Mouse (Mus musculus) right cerebral cortex, postnatal 25 days (tissue): Measurements from ENCODE around the gene R3hdm4.

Experiments
- DNase-seq: peaks from one replicate; pipeline ENCODE4 v3.0.0; 2022

Gene R3hdm4

DNA sequence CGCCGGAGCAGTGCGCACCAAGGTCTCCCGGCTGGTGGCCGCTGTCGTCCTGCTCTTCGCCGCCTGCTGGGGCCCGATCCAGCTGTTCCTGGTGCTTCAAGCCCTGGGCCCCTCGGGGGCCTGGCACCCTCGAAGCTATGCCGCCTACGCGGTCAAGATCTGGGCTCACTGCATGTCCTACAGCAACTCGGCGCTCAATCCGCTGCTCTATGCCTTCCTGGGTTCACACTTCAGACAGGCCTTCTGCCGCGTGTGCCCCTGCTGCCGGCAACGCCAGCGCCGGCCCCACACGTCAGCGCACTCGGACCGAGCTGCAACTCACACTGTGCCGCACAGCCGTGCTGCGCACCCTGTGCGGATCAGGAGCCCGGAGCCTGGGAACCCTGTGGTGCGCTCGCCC is 564 bp upstream of the R3hdm4 start:
- no peak for DNase-seq

DNA sequence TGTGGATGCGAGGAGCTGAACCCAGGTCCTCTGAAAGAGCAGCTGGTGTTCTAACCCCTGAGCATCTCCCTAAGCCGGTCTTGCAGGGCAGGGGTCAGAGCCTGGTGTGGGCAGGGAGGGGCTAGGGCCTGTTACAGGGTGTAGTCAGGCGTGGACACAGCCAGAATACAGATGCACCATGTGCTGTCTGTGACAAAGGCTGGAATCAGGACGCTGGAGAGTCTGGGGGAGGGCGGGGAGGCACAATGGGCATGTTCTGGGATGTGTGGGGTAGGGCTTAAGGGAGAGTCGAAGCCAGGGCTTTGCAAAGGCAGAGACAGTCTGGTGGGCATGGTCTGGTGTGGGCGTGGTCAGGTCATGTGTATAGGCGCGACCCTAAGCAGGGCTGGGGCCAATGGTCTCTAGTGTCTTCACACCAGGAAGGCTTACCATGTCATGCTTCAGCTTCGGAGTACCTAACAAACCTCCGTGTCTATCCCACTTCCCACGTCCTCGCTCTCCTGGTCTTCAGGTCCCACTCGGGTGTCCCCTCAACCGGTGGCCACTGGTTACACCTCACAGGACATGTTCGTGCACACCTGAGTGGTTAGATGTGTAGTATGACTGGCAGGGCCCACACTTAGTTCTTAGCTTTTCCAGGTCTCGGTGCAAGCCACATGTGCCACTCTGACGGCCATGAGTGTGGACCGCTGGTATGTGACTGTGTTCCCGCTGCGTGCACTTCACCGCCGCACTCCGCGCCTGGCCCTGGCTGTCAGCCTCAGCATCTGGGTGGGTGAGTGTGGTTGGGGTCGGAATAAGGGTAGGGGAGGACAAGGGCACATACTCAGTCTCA is 735 bp downstream of the R3hdm4 start:
- no peak for DNase-seq

DNA sequence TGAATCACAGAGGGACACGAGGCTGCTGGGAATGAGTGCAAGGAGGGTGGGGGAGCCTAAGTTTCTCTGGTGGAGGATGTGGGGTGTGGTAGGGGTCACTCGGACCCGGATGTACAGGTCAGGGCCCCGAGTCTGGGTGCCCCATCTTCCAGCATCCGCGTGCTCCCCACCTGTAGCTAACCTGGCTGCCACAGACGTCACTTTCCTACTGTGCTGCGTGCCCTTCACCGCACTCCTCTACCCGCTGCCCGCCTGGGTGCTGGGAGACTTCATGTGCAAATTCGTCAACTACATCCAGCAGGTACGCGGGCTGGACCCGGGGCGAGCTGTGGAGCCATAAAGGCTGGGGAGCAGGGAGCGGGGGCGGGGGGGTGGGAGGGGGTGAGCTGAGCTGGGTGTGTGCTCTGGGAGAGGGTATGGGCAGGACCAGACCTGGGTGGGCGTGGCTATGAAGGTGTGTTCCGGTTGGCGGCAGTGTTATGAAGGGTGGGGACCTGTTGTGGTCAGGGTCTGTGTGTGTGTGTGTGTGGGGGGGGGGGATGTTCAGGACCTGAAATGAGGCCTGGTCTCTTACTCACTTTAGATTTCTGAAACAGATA is 1.7 kb downstream of the R3hdm4 start:
- no peak for DNase-seq

DNA sequence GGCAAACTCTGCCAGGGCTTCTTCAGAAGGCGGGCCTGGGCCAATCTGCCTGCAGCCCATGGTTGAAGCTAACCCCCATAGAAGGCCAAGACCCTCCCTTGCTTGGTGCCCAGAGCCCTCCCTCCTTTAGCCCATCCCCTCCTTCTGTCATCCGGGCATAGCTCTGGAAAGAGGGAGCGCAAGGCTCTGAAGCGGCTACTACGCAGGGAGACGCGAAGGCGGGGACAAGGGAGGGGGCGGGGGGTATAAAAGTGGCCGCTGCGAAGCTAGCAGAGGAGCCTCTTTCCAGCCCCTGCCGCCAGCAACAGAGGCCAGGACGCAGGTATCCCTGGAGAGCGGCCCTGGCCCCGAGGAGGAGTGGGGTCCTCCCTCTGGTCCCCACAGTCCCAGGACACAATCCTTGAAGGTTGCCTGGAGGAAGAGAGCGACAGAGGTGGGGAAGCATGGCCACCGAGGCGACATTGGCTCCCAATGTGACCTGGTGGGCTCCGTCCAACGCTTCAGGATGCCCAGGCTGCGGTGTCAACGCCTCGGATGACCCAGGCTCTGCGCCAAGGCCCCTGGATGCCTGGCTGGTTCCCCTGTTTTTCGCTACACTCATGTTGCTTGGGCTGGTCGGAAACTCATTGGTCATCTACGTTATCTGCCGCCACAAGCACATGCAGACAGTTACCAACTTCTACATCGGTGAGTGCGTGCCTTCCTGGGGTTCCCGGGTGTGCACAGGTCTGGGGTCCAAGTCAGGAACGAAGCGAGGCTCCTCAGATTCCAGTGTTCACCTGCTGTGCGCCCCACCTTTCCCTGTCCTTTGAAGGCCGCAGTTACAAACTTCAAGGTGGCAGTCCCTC is 2.6 kb downstream of the R3hdm4 start:
- no peak for DNase-seq

DNA sequence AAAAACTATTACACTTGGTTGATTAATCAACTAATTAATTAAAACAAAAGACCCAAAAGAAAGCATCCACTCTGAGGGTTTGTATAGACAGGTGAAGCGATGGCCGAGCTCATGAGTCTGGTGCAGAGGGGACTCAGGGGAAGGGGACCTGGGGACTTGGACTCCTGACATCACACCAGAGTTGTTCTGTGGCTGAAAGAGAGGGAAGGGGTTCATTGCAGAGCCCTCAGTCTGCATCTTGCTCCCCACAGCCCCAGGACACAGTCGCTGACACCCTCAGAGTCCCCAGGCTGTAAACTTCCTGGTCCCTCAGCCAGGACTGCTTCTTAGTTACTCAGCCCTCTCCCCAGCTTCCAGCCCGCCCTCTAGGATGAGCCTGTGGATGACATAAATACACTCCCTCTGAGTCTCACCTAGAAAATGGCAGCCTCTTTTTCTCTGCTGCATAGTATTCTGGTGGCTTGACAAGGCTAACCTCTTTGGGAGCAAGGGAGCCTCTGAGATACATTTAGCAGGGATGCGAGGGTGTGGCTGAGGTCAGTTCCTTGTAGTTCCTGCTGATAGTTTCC is 3.4 kb downstream of the R3hdm4 start:
- DNase-seq, result no peak

DNA sequence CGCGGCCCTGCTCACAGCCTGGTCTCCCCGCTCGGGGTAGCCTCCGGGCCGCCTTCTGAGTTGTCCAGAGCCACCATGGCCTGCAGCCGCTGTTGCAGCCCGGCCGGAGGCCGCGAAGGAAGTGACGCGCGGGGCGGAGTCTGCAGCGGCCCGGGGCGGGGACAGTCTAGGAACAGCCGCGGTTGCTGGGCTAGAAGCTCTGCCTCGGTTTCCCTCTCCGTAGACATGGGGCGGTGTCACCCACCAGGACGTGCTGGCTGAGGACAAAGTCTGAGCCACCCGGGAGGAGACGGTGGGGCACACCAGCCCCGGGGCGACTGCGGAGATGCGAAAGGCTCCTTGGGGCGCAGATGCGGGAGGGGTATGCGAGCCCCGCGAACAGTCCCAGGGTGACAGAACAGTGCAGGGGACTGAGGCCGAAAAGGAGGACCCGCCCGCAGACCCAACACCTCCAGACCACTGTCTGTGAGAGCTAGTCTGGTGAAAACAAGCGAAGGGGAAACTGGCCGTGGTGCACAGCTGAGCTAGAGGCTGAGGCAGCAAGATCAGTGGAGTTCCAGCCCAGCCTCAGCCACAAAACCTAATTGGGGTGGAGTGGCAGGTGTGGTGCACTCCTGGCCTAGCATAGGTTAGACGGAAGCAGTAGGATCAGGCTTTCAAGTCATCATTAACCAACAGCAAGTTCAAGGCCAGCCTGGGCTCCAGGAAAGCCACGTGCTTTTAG is 4.0 kb downstream of the R3hdm4 start, which contains the start of gene Kiss1r:
Gene Kiss1r, plus strand, starts transcription at position 164 of the 724 bp plus-strand sequence.
- peak; percentile 88 for DNase-seq

DNA sequence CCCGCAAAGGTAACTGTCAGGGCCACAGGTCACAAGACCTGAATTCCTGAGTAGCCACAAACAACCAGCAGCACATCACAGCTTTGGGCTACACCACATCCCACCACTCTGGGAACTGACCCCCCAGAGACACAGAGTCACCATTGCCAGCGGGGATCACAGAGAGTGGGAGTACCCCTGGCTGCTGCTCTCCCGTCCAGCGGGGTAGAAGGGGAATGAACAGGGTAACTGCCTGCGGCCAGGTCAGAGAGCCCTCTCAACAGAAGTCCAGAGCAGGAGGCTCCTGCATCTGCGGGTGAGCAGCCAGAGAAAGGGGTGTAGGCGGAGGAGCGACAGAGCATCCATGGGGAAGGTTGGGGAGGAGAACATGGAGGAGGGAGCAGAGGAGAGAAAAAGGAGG is 4.9 kb downstream of the R3hdm4 start:
- DNase-seq, result no peak

DNA sequence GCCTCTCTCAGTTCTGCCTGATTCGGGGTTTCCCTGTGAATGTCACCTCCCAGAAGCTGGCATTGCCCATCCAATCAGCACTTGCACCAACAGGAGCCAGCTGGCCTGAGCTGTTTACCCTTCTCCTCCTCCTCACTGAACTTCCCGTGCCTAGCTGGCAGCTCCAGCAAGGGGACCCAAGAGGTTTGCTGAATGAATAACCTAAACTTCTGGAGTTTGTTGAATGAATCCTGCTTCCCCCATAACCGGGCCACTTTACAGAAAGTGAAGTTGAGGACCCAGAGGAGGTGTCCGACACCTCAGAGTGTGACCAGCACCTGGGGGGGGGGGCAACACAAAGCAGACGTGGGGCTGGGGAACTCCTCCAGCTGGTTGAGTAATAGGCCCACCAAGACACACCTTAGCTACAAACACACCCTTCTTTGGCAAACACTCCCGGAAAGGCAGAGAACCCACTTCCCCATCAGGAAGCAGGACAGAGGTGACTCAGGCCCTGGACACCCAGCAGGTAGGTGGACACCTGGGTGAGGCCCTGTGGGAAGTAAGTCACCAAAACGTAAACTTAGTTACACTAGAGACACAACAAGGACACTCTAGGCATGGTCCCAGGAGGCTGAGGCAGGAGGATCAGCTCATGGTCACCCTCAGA is 5.9 kb downstream of the R3hdm4 start:
- no peak for DNase-seq

DNA sequence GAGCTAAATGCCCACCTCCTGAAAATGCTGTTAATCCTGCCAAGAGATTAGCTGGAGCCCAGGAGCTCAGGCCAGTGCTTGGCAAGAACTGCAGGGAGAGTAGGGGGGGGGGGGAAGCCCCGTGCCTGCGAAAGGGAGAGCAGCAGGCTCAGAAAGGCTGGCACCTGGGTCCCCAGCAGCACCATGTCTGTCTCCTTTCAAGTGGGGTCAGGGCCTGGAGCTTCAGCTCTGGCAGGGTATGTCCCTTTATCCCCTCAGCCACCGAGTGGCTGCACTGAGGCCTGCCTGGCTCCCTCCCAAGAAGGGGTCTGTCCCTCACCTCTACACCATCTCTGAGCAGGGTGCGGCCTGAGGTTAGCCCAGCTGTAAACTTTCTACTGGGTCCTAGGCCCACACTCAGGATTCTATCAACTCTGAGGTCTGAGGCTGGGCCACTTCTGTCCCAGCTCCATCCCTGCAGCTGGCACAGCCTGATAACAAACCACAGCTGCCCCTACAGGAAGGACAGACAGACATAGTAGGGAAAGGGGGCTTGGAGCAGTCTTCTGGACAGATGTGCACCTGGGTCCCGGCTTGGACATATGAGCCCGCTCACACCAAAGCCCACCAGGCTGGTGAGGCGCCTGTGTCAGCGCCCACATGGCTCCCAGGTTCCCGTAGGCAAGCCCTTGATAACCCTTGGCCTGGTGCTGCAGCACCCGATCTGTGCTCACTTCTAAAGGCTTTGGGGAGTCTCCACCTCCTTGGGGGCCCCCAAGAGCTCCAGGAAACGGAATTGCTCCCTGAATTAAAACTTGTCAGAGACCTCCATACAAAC is 6.7 kb downstream of the R3hdm4 start:
- DNase-seq, result no peak

DNA sequence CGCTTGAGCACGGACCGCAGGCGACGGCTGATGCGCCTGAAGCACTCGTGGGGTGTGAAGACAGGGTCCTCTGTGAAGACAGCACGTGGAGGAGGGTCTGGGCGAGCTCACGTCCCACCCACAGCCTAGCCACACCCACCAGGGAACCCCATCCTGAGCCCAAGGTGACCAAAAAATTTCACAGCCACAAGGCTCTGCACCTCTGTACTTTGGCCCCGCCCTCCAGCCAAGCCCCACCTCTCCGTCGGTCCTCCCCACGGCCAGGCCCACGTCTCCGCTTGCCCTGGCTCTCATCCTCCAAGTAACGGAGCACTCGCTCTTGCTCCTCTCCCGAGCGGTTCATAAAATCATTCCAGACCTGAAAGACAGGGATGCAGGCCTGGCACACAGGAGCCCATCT is 8.6 kb downstream of the R3hdm4 start:
- no peak for DNase-seq

DNA sequence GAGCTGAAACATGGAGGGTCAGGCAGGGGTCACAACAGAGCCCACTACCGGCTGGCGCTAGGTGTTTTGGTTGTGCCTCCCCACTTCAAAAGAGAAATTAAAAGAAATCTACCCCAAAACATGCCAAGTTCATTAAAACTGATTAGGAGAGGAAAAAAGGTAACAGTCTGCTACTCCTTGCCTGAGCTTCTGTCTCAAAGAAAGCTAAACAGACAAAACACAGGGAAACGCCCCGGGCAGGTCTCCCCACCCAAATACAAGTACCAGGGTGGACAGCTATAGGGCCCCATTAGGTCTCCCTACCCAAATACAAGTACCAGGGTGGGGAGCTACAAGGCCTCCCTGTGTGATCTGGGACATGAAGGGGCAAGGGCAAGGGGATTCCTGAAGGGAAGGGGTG is 10.5 kb downstream of the R3hdm4 start, which contains the start of gene Gm26602:
Gene Gm26602, plus strand, starts transcription at position 301 of the 400 bp plus-strand sequence.
- DNase-seq, result no peak

DNA sequence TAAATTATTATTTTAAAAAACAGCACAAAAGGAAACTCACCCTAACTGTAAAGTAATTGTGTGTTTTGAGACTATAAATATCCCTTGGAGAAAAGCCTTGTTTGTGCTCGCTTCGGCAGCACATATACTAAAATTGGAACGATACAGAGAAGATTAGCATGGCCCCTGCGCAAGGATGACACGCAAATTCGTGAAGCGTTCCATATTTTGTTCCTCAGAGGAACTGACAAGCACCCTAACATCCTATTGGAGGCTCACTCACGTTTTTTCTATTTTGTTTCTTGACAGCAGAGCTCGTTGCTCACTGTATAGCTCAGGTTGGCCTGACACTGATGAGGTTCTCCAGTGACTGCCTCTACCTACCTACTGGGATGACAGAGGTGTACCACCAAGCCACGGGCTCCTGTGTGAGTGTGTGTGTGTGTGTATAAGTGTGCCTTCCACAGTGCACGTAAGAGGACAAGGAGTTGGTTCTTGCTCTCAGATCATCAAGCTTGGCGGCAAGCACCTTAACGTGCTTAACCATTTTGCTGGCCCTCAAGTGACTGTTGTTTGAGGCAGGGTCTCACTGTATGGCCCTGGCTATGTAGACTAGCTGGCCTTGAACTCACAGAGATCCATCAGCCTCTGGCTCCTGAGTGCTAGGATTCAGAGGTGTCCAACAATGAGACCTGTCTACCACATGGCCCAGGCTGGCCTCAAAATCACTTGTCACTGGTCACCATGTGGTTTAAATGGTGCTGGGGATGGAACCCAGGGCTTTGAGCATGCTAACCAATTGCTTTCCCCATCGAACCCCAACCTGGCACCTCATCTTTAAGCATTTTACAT is 11.7 kb downstream of the R3hdm4 start:
- no peak for DNase-seq

DNA sequence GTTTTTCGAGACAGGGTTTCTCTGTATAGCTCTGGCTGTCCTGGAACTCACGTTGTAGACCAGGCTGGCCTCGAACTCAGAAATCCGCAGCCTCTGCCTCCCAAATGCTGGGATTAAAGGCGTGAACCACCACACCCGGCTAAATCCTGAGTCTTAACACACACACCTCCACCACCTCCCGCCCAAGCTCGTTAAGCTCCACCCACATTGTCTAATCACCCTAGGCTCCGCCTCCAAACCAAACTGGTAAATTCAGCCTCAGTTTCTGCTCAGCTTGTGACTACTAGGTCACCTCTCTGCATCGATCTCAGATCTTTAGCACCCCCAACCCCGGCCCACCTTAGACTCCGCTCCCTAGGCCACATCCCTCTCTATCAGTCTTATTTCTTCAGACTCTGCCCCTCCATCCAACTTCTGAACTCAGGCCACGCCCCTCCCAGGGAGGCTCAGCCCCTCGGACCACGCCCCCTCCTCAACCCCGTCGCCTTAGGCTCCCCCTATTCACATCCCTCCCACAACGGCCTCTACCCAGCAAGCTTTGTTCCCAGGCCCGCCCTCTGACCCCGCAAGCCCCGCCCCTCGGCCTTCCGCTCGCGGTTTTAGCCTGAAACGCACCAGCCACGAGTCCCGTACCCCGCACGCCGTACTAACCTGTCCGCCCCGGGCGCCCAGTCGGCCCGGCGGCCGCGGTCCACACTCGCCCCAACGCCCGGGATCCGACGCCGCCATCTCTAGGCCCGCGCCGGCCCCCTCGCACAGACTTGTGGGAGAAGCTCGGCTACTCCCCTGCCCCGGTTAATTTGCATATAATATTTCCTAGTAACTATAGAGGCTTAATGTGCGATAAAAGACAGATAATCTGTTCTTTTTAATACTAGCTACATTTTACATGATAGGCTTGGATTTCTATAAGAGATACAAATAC is 12.6 kb downstream of the R3hdm4 start, which contains the start of gene Med16:
Gene Med16, minus strand, starts transcription at position 757 of the 925 bp plus-strand sequence.
- DNase-seq, result peak; percentile 95

DNA sequence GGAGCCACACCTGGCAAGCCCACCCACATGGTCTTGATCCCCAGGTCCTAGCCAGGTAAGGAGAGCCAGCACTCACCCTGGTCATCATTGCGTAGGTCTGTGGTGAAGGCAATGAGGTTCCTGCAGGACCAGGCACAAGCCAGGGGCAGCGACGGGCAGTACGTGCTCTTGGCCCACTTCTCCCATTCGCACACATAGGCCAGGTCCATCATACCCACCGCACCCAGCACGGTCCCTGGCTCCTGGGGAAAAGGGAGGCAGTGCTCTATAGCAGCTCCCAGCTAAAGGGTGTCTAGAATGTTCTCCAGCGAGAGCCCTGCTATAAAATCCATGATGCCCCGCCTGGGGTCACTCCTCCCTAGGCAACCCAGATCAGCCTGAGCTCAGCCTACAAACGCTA is 13.6 kb downstream of the R3hdm4 start:
- no peak for DNase-seq

DNA sequence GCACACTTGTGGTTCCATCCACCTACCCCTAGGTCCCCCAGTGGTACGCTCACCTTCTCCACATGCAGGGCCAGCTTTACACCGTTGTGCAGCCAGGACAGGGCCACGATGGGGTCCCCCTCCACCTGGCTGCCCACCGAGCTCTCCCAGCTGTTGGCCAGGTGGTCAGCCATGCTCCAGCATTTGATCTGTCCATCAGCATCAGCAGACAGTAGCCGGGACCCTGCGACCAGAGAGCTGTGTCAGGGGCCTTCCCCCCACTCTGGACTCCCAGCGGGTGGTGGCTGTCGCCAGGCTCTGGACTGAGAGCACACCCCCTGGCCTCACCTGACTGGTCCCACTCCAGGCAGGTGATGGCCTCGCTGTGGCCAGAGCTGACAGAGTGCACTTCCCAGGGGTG is 14.3 kb downstream of the R3hdm4 start:
- DNase-seq, result no peak

DNA sequence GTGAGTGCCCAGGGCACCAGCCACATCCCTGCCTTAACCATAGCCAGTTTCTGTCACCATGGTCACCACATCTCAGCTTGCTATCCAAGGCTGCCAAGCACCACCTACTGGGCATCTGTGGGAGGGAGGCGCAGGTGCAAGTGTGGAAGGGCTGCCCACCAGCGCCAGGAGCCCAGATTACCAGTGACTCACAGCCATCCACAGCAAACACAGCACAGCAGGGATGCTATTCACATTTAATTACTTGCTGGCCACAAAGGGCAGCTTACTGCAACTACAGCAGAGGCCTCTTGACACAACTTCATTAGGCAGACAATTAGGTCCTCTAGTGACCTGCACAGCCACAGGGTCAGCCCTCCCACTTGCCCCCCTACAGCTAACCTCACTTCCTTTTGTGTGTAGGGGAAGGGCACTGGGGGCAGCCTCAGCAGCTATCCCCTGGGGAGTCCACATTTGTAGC is 20.0 kb downstream of the R3hdm4 start:
- DNase-seq, result peak; percentile 85

DNA sequence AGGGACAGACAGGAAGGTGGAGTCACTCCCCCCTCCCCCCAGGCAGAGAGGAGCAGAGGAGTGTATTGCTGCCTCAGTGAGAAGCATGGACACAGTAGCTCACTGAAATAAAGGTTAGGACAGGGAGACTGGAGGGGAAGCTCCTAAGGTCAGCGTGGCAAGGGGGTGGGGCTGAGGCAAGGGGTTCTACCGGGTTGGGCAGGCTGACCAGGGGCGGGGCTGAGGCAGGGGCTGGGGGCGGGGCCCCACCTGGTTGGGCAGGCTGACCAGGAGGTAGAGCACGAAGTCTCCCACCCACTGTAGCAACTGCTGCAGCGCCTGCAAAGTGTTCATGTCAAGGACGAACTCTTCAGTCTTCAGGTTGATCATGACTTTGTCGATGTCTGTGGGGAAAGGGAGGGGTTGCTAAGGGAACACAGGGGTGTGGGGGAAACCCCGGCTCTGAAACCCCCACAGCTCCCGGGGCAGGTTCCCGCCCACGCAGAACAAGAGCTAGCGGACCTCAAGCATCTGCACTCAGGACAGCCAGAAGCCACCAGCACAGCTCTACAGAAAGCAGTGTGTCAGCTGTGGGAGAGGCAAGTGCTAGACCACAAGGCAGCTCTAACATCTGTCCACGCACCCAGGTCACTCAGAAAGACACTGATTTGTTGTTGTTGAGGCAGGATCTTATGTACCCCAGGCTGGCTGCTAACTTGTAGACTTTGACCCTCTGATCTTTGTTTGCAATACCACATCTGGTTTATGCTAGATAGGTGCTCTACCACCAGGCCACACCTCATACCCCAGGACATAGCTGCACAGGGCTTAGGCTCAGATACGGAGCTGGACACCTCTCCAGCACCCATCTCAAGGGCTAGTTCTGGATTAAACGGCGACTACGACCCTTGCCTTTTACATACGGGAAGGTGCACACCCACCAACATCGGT is 23.4 kb downstream of the R3hdm4 start:
- DNase-seq, result no peak

DNA sequence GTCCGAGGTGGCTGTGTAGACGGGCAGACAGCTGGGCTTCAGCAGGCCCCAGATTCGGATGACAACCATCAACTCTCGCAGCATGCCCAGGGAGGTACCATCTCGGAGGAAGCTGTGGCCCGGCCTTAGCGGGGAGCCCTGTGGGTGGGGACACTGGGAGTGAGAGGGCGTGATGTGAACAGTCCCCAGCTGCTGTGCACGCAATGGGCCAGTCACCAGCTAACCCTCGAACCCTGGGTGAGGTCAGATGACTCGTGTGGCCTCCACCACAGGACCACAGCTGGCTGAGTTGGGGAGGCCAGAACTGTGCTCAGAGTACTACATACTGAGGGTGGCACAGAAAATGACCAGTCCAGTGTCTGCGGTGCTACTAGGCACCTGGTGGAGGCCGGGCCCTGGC is 24.2 kb downstream of the R3hdm4 start:
- no peak for DNase-seq
